Mouse (Mus musculus) heart, embryonic 16.5 days (tissue): ENCODE data around the gene Sdhc. TPM values are rescaled to one million over a fixed set of nuclear protein-coding genes. Genes with fewer than 3 reads are reported as not detected.
A peak's percentile ranks its signal among the peaks of the same experiment; 100 is the strongest.

ENCODE experiments used
- ATAC-seq: fragments of 200-750 bp; cut with Nextera tagmentation; replicated peaks from 2 replicates; pipeline ENCODE4 v1.8.0; 2017; ENCODE audit warnings: moderate number of reproducible peaks; ENCODE audit not compliant: insufficient read depth, low FRiP score; ENCODE audit errors: extremely low read depth
- H3K27ac ChIP-seq: fragments of 300-500 bp; sonication (generic); 2 replicates; pipeline ENCODE4 v1.5.1; 2014; ENCODE audit warnings: mild to moderate bottlenecking, low read length, control low read depth, moderate library complexity
- H3K27me3 ChIP-seq: fragments of 300-500 bp; sonication (generic); 2 replicates; pipeline ENCODE4 v1.6.1; 2014; ENCODE audit warnings: low read length, mixed read lengths; ENCODE audit not compliant: control insufficient read depth, insufficient read depth
- H3K36me3 ChIP-seq: fragments of 300-500 bp; sonication (generic); 2 replicates; pipeline ENCODE4 v1.6.1; 2014; ENCODE audit not compliant: control insufficient read depth, insufficient read depth
- H3K4me1 ChIP-seq: fragments of 300-500 bp; sonication (generic); 2 replicates; pipeline ENCODE4 v1.6.1; 2014; ENCODE audit warnings: low read length, mixed read lengths; ENCODE audit not compliant: control insufficient read depth, insufficient read depth
- H3K4me2 ChIP-seq: fragments of 300-500 bp; sonication (generic); 2 replicates; pipeline ENCODE4 v1.6.1; 2014; ENCODE audit warnings: low read depth, mild to moderate bottlenecking, control low read depth, low read length
- H3K4me3 ChIP-seq: fragments of 300-500 bp; sonication (generic); 2 replicates; pipeline ENCODE4 v1.5.1; 2014; ENCODE audit warnings: mild to moderate bottlenecking, control low read depth, low read length
- H3K9ac ChIP-seq: fragments of 300-500 bp; sonication (generic); 2 replicates; pipeline ENCODE4 v1.6.1; 2014; ENCODE audit warnings: low read length, control low read depth
- H3K9me3 ChIP-seq: fragments of 300-500 bp; sonication (generic); replicated peaks from 2 replicates; pipeline ENCODE4 v1.6.1; 2016; ENCODE audit warnings: low read length; ENCODE audit not compliant: control insufficient read depth
- WGBS: fragments of 180-500 bp; shearing (Covaris S2); extraction: QIAGEN DNeasy Blood & Tissue Kit; methylation state at CpG from one replicate; pipeline ENCODE4 v1.1.7; 2014; 5-methylcytosine and 5-hydroxymethylcytosine counted together
- polyA plus RNA-seq: library from polyadenylated mRNA; unstranded; fragments of >200 nt; fragmentation: Nextera tagmentation; extraction: Ambion mirVana; gene quantifications from 2 replicates; pipeline ENCODE4 v1.2.1, GENCODE M21; 2015

The Sdhc gene
- polyA plus RNA-seq, 1 experiment from 2014 or later, result 622 TPM

GRCm38 (mm10) chr1:171189476-171190114, 39.2 kb upstream of the Sdhc start:
- Histone ChIP-seq H3K9ac (peak overlapping the region; percentile 63), H3K4me2 (peak overlapping the region; percentile 42), H3K27ac (peak overlapping the region; percentile 96), H3K4me1 (peaks cover 50% of the 10 kb centered on the region), H3K36me3 (no peaks in the 10 kb centered on the region), H3K4me3 (peak overlapping the region; percentile 6; the same call in 1 of the 2 replicates), H3K27me3 (0 out of 2 replicates have a peak, but pooled peaks cover 2% of the 10 kb centered on the region), H3K9me3 (no peaks in the 10 kb centered on the region)
- ATAC-seq, result peak; percentile 87
- WGBS, result 45% methylated on average over 14 of the region's 14 CpGs

GRCm38 (mm10) chr1:171189046-171189445, 38.6 kb upstream of the Sdhc start:
- Histone ChIP-seq H3K27me3 (no peaks in the 10 kb centered on the region), H3K36me3 (no peaks in the 10 kb centered on the region), H3K27ac (peak overlapping the region; percentile 96), H3K4me3 (no peak overlapping the region), H3K9ac (peak overlapping the region; percentile 63), H3K4me2 (peak overlapping the region; percentile 42; the same call in 1 of the 2 replicates), H3K4me1 (peaks cover 50% of the 10 kb centered on the region), H3K9me3 (no peaks in the 10 kb centered on the region)
- WGBS, result 18% methylated on average over 8 of the region's 8 CpGs
- ATAC-seq, result peak; percentile 81

DNA sequence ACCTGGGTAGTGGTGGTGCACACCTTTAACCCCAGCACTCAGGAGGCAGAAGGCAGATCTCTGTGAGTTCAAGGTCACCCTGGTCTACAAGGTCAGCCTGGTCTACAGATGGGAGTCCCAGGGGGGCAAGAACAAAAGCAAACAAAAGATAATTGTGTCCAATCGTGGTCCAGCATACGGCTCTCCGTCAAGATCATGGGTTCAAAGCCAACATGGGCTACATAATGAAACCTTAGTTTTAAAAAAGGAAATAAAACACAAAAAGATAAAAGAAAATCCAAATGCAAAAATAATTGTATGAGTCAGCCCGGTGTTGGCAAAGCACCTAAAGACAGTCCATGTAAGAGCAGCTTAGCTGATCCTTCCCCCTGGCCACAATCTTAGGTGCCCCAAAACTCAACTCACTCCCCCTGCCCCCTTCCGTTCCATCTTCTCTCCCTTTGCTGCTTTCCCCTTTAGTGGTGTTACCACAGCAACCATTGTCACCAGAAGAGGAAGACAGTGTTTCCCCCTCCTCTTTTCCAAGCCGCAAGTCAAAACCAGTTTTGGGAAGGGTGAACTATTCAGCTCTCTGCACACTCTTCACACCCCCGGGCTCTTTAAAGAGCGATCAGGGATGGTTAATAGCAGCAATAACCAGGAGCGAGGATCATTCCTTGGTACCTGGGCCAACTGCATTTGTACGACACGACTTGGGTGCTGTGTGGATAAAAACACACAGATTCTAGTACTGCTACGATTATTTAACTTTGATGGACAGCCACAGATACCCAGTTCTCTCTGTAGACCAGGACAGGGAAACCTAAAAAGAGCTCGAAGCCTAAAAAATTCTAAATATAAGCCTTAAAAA, 37.7 kb upstream of the Sdhc start:
- Histone ChIP-seq H3K4me3 (no peak overlapping the region), H3K4me2 (no peak overlapping the region), H3K4me1 (peaks cover 48% of the 10 kb centered on the region), H3K9ac (no peak overlapping the region), H3K27me3 (no peaks in the 10 kb centered on the region), H3K27ac (peak overlapping the region; percentile 96), H3K36me3 (no peaks in the 10 kb centered on the region), H3K9me3 (no peaks in the 10 kb centered on the region)
- no peak for ATAC-seq
- WGBS, result 72% methylated on average over 13 of the region's 13 CpGs

GRCm38 (mm10) chr1:171185655-171186054, 35.3 kb upstream of the Sdhc start:
- no peaks in the 10 kb centered on the region for H3K36me3 ChIP-seq
- no peak for ATAC-seq
- WGBS, result 57% methylated on average over 8 of the region's 8 CpGs

GRCm38 (mm10) chr1:171184314-171184713, 33.9 kb upstream of the Sdhc start:
- Histone ChIP-seq H3K4me1 (peaks cover 36% of the 10 kb centered on the region), H3K27me3 (no peaks in the 10 kb centered on the region), H3K27ac (peak overlapping the region; percentile 82), H3K4me3 (no peak overlapping the region), H3K4me2 (0 out of 2 replicates have a peak overlapping the region, but pooled peaks have one; percentile 16), H3K9me3 (no peaks in the 10 kb centered on the region), H3K9ac (no peak overlapping the region), H3K36me3 (no peaks in the 10 kb centered on the region)
- 43% methylated on average over 7 of the region's 7 CpGs for WGBS
- ATAC-seq, result no peak

More at GRCm38 (mm10) chr1:171185655-171186054, 35.3 kb upstream of the Sdhc start:
- peaks cover 40% of the 10 kb centered on the region for H3K4me1 ChIP-seq
- H3K4me3 ChIP-seq, result no peak overlapping the region
- no peaks in the 10 kb centered on the region for H3K9me3 ChIP-seq
- H3K27ac ChIP-seq, result peak overlapping the region; percentile 67
- no peak overlapping the region for H3K4me2 ChIP-seq
- no peaks in the 10 kb centered on the region for H3K27me3 ChIP-seq
- no peak overlapping the region for H3K9ac ChIP-seq

- Histone ChIP-seq H3K27ac (peak overlapping the region; percentile 82), H3K4me2 (peak overlapping the region; percentile 16; the same call in 1 of the 2 replicates), H3K4me1 (peaks cover 30% of the 10 kb centered on the region), H3K27me3 (no peaks in the 10 kb centered on the region), H3K36me3 (no peaks in the 10 kb centered on the region), H3K9me3 (no peaks in the 10 kb centered on the region), H3K9ac (no peak overlapping the region), H3K4me3 (no peak overlapping the region)
- peak; percentile 70 for ATAC-seq
- WGBS, result 22% methylated on average over 3 of the region's 3 CpGs
These were observed 33.2 kb upstream of the Sdhc start for GRCm38 (mm10) chr1:171183620-171184019.

- Histone ChIP-seq H3K9me3 (no peaks in the 10 kb centered on the region), H3K4me3 (no peak overlapping the region), H3K27ac (no peak overlapping the region; the same call in 1 of the 2 replicates), H3K27me3 (no peaks in the 10 kb centered on the region), H3K9ac (no peak overlapping the region), H3K4me1 (peaks cover 25% of the 10 kb centered on the region), H3K36me3 (no peaks in the 10 kb centered on the region), H3K4me2 (no peak overlapping the region)
- ATAC-seq, result no peak
- WGBS, result 84% methylated on average over 3 of the region's 3 CpGs
These were observed 32.6 kb upstream of the Sdhc start for GRCm38 (mm10) chr1:171183025-171183424.

DNA sequence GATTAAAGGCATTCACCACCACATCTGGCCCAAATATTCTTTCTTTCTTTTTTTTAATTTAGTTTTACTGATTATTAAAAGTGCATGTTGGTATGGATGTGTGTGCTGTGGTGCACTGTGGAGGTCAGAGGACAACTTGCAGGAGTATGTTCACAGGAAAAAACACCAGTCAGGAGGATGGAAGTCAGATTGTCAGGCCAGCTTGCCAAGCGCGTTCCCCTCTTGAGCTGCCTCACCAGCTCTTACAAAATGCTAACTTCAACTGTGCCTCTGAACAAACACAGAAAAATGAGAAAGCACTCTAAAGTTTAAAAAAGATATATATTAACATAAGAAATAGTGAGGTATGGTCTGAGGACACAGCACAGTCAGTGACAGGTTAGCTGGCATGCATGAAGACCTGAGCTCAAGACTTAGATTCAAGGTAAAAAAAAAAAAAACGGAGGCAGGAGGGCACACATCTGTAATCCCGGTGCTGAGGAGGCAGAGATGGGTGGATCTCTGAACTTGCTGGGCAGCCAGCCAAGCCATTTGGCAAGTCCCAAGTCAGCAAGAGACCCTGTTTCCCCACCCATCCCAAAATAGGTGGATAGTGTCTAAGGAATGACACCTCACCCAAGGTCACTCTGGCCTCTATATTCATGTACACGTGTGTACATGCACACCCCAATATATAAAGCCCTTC, 29.2 kb upstream of the Sdhc start:
- H3K4me1 ChIP-seq, result peaks cover 16% of the 10 kb centered on the region
- H3K9me3 ChIP-seq, result no peaks in the 10 kb centered on the region
- no peak overlapping the region for H3K4me3 ChIP-seq
- peak; percentile 28; the same call in 1 of the 2 replicates for ATAC-seq
- H3K9ac ChIP-seq, result no peak overlapping the region
- no peak overlapping the region for H3K4me2 ChIP-seq
- 44% methylated on average over 5 of the region's 5 CpGs for WGBS
- no peak overlapping the region for H3K27ac ChIP-seq
- H3K27me3 ChIP-seq, result no peaks in the 10 kb centered on the region
- H3K36me3 ChIP-seq, result no peaks in the 10 kb centered on the region
